Mouse (Mus musculus): ENCODE measurements around the gene Hoxb5.

GRCm38 (mm10) chr11:96308763-96309162, 5.6 kb downstream of the Hoxb5 start:
- no peak for TF ChIP-seq POLR2AphosphoS5 (IDR thresholded peaks at IDR 0.05; ENCODE audit: insufficient replicate concordance, low read depth, low read length)
- no peak for TF ChIP-seq CTCF (IDR thresholded peaks at IDR 0.05; ENCODE audit: low read depth, low read length)
